Mouse (Mus musculus) brain, embryonic 14.5 days (tissue): Measurements from ENCODE around the gene Stx5a. TPM values are rescaled to one million over a fixed set of nuclear protein-coding genes. Genes with fewer than 3 reads are reported as not detected.

Experiments used
- DNase-seq: peaks from one replicate; pipeline ENCODE4 v3.0.0-alpha.2; 2011; ENCODE audit warnings: low read depth
- CTCF ChIP-seq: fragments of 200-500 bp; IDR thresholded peaks from 2 replicates; pipeline ENCODE4 v1.5.1; 2012; ENCODE audit warnings: inconsistent platforms, mild to moderate bottlenecking, moderate library complexity, borderline replicate concordance; ENCODE audit not compliant: insufficient read depth, insufficient read length; ENCODE audit errors: extremely low read depth
- POLR2A ChIP-seq: fragments of 200-500 bp; IDR thresholded peaks from 2 replicates; pipeline ENCODE4 v1.6.1; 2012; ENCODE audit warnings: mild to moderate bottlenecking, inconsistent platforms, borderline replicate concordance; ENCODE audit not compliant: poor library complexity, insufficient read depth, insufficient read length, severe bottlenecking; ENCODE audit errors: extremely low read depth
- polyA plus RNA-seq: library from polyadenylated mRNA; depleted of rRNA; stranded (reverse); fragments of >200 nt; gene quantifications from 2 replicates; pipeline ENCODE4 v1.2.3, GENCODE M21; 2012; rRNA removed

Gene Stx5a
- polyA plus RNA-seq, 1 experiment, result 117 TPM

GRCm38 (mm10) chr19:8789171-8789570 lies 48.0 kb downstream of the Stx5a start:
- TF ChIP-seq POLR2A, result no peak
- TF ChIP-seq CTCF, result no peak

GRCm38 (mm10) chr19:8790171-8790570 lies 49.0 kb downstream of the Stx5a start:
- TF ChIP-seq POLR2A, result no peak
- TF ChIP-seq CTCF, result no peak
- DNase-seq, result no peak

More at GRCm38 (mm10) chr19:8789171-8789570, 48.0 kb downstream of the Stx5a start:
- DNase-seq, result no peak

- TF ChIP-seq CTCF (no peak), POLR2A (peak; percentile 30; the same call in 1 of the 2 replicates)
Observed at GRCm38 (mm10) chr19:8798264-8798946, 57.2 kb downstream of the Stx5a start, which contains the start of gene Polr2g. TSS of gene Polr2g (minus strand) at chr19:8798577.

GRCm38 (mm10) chr19:8798947-8799315 lies 57.7 kb downstream of the Stx5a start:
- DNase-seq, result no peak
- TF ChIP-seq POLR2A (no peak), CTCF (no peak)

More at GRCm38 (mm10) chr19:8798264-8798946, 57.2 kb downstream of the Stx5a start, which contains the start of gene Polr2g:
- DNase-seq, result peak; percentile 97

GRCm38 (mm10) chr19:8802130-8802821 lies 61.1 kb downstream of the Stx5a start, which contains the start of gene Zbtb3:
TSS of gene Zbtb3 (plus strand) at chr19:8802555.
- DNase-seq, result peak; percentile 100
- TF ChIP-seq POLR2A (peak; percentile 21; the same call in 1 of the 2 replicates), CTCF (no peak)

- TF ChIP-seq CTCF (no peak), POLR2A (no peak)
- DNase-seq, result no peak
Observed at GRCm38 (mm10) chr19:8803204-8803780, 62.1 kb downstream of the Stx5a start.

GRCm38 (mm10) chr19:8803879-8804660 lies 62.9 kb downstream of the Stx5a start:
- TF ChIP-seq CTCF (no peak), POLR2A (no peak)
- DNase-seq, result no peak

Other genes starting within 250 kb of the Stx5a start
- 6.7 and 8.0 TPM in 2 replicates for gene Slc22a8, start 150.2 kb upstream of the Stx5a start, polyA plus RNA-seq
- 12.2 and 13.2 TPM in 2 replicates for gene Slc22a6, start 123.4 kb upstream of the Stx5a start, polyA plus RNA-seq
- gene Chrm1, start 77.6 kb upstream of the Stx5a start, polyA plus RNA-seq, result 1.5 and 2.5 TPM in 2 replicates
- gene Slc3a2, start 18.0 kb upstream of the Stx5a start, polyA plus RNA-seq, result 147 and 159 TPM in 2 replicates
- 57.3 and 65.8 TPM in 2 replicates for gene Wdr74, start 5.6 kb upstream of the Stx5a start, polyA plus RNA-seq
- 1.9 and 2.4 TPM in 2 replicates for gene 1700092M07Rik, start 695 bp upstream of the Stx5a start, polyA plus RNA-seq
- gene Nxf1, start 15.7 kb downstream of the Stx5a start, polyA plus RNA-seq, result 176 and 264 TPM in 2 replicates
- 224 and 402 TPM in 2 replicates for gene Tmem223, start 29.6 kb downstream of the Stx5a start, polyA plus RNA-seq
- gene Tmem179b, start 33.1 kb downstream of the Stx5a start, polyA plus RNA-seq, result 25.4 and 37.6 TPM in 2 replicates
- gene Taf6l, start 45.0 kb downstream of the Stx5a start, polyA plus RNA-seq, result 27.6 and 29.8 TPM in 2 replicates
- 112 and 163 TPM in 2 replicates for gene Polr2g, start 57.2 kb downstream of the Stx5a start, polyA plus RNA-seq
- 5.9 and 7.9 TPM in 2 replicates for gene Zbtb3, start 61.1 kb downstream of the Stx5a start, polyA plus RNA-seq
- gene Ttc9c, start 77.9 kb downstream of the Stx5a start, polyA plus RNA-seq, result 53.6 and 57.3 TPM in 2 replicates
- gene Hnrnpul2, start 78.6 kb downstream of the Stx5a start, polyA plus RNA-seq, result 59.9 and 85.5 TPM in 2 replicates
- gene AC129217.1, start 88.4 kb downstream of the Stx5a start, polyA plus RNA-seq, result 1.1 TPM in 1 of 2 replicates, not detected in the other
- gene Bscl2, start 96.1 kb downstream of the Stx5a start, polyA plus RNA-seq, result 92.6 and 101 TPM in 2 replicates
- 187 and 233 TPM in 2 replicates for gene Gng3, start 97.8 kb downstream of the Stx5a start, polyA plus RNA-seq
- 0.90 and 1.4 TPM in 2 replicates for gene Lrrn4cl, start 109.4 kb downstream of the Stx5a start, polyA plus RNA-seq
- 105 and 111 TPM in 2 replicates for gene Ubxn1, start 130.1 kb downstream of the Stx5a start, polyA plus RNA-seq
- gene Uqcc3, start 139.5 kb downstream of the Stx5a start, polyA plus RNA-seq, result 45.4 and 46.9 TPM in 2 replicates
- gene Lbhd1, start 142.3 kb downstream of the Stx5a start, polyA plus RNA-seq, result 5.5 and 6.8 TPM in 2 replicates
- not detected in 2 replicates for gene Gm49403, start 142.5 kb downstream of the Stx5a start, polyA plus RNA-seq
- 43.0 and 52.4 TPM in 2 replicates for gene 1810009A15Rik, start 147.4 kb downstream of the Stx5a start, polyA plus RNA-seq
- gene Gm49416, start 147.5 kb downstream of the Stx5a start, polyA plus RNA-seq, result 0.23 and 0.33 TPM in 2 replicates
- gene Ints5, start 151.6 kb downstream of the Stx5a start, polyA plus RNA-seq, result 31.4 and 37.1 TPM in 2 replicates
- gene Ganab, start 156.7 kb downstream of the Stx5a start, polyA plus RNA-seq, result 155 and 182 TPM in 2 replicates
- 136 and 174 TPM in 2 replicates for gene B3gat3, start 179.0 kb downstream of the Stx5a start, polyA plus RNA-seq
- gene Rom1, start 187.9 kb downstream of the Stx5a start, polyA plus RNA-seq, result 2.4 and 2.5 TPM in 2 replicates
- gene Eml3, start 188.1 kb downstream of the Stx5a start, polyA plus RNA-seq, result 14.7 and 17.5 TPM in 2 replicates
- gene Mta2, start 200.5 kb downstream of the Stx5a start, polyA plus RNA-seq, result 35.1 and 57.9 TPM in 2 replicates
- 25.3 and 31.5 TPM in 2 replicates for gene Tut1, start 212.4 kb downstream of the Stx5a start, polyA plus RNA-seq
- gene Eef1g, start 225.6 kb downstream of the Stx5a start, polyA plus RNA-seq, result 371 and 527 TPM in 2 replicates
- gene Ahnak, start 247.9 kb downstream of the Stx5a start, polyA plus RNA-seq, result 2.5 and 6.0 TPM in 2 replicates